Mouse (Mus musculus) CH12.LX (cell line): ENCODE results near the gene Stag1. TPM values are rescaled to one million over a fixed set of nuclear protein-coding genes. Genes with fewer than 3 reads are reported as not detected.

Experiments
- DNase-seq: peaks from one replicate; pipeline ENCODE4 v3.0.0-alpha.2; 2013; ENCODE audit errors: extremely low read depth
- H3K27ac ChIP-seq: 2 replicates; pipeline ENCODE4 v1.5.1; 2012; ENCODE audit warnings: low read depth, mild to moderate bottlenecking, control low read depth, moderate library complexity; ENCODE audit not compliant: insufficient read depth
- H3K27me3 ChIP-seq: replicated peaks from 2 replicates; pipeline ENCODE3; 2012; ENCODE audit warnings: inconsistent platforms
- H3K36me3 ChIP-seq, 2 experiments: replicated peaks in 1 of 2; 2 replicates each; pipeline versions ENCODE3 to v1.6.1; 2012; ENCODE audit warnings: inconsistent platforms in 1 of 2, low read length in 1 of 2, mild to moderate bottlenecking in 1 of 2, mixed read lengths in 1 of 2, moderate library complexity in 1 of 2; ENCODE audit not compliant: control insufficient read depth in 1 of 2, insufficient read depth in 1 of 2
- H3K4me1 ChIP-seq, 2 experiments: 2 replicates each; pipeline ENCODE4 v1.6.1; 2012; ENCODE audit warnings: inconsistent platforms in 1 of 2, moderate library complexity in 1 of 2; ENCODE audit not compliant: insufficient read depth in 2 of 2, control insufficient read depth in 1 of 2
- H3K4me2 ChIP-seq: 2 replicates; pipeline ENCODE4 v1.6.1; 2012; ENCODE audit warnings: low read depth, mild to moderate bottlenecking, control low read depth; ENCODE audit not compliant: poor library complexity, insufficient read depth, severe bottlenecking
- H3K4me3 ChIP-seq, 3 experiments: fragments of 150-350 bp in 1 of 3; sonication (generic) in 1 of 3; replicated peaks in 1 of 3; 2 replicates each; pipeline versions ENCODE3 to v1.5.1; 2011 to 2012; ENCODE audit warnings: low read depth in 2 of 3, low read length in 2 of 3, mild to moderate bottlenecking in 2 of 3, moderate library complexity in 2 of 3, control low read depth in 1 of 3, improper control_type of control experiment in 1 of 3, inconsistent platforms in 1 of 3, mixed read lengths in 1 of 3; ENCODE audit not compliant: poor library complexity in 1 of 3
- H3K79me2 ChIP-seq: replicated peaks from 2 replicates; pipeline ENCODE4 v1.6.1; 2012; ENCODE audit warnings: mild to moderate bottlenecking, moderate library complexity; ENCODE audit not compliant: control insufficient read depth, poor library complexity, insufficient read depth, severe bottlenecking; ENCODE audit errors: extremely low read depth
- H3K9ac ChIP-seq: 2 replicates; pipeline ENCODE4 v1.6.1; 2012; ENCODE audit warnings: low read depth, mild to moderate bottlenecking, control low read depth, moderate library complexity; ENCODE audit not compliant: insufficient read depth
- H3K9me3 ChIP-seq: replicated peaks from 2 replicates; pipeline ENCODE3; 2012; ENCODE audit warnings: low read length, inconsistent platforms, mixed read lengths
- CHD1 ChIP-seq: IDR thresholded peaks from 2 replicates; pipeline ENCODE4 v1.6.1; 2012; ENCODE audit warnings: low read depth, low read length, improper control_type of control experiment, inconsistent platforms
- CTCF ChIP-seq, 2 experiments: IDR thresholded peaks in 1 of 2; conservative IDR thresholded peaks in 1 of 2; 2 replicates each; pipeline ENCODE4 v1.5.1; 2011 to 2012; ENCODE audit warnings: low read depth in 2 of 2, low read length in 2 of 2, improper control_type of control experiment in 1 of 2, inconsistent platforms in 1 of 2, mild to moderate bottlenecking in 1 of 2, moderate library complexity in 1 of 2
- ELF1 ChIP-seq: IDR thresholded peaks from 2 replicates; pipeline ENCODE4 v1.6.1; 2014; ENCODE audit warnings: low read depth, mild to moderate bottlenecking, inconsistent platforms, low read length, improper control_type of control experiment
- EP300 ChIP-seq: IDR thresholded peaks from 2 replicates; pipeline ENCODE4 v1.6.1; 2011; ENCODE audit warnings: low read length, improper control_type of control experiment
- ETS1 ChIP-seq: conservative IDR thresholded peaks from 2 replicates; pipeline ENCODE4 v1.6.1; 2012; ENCODE audit warnings: low read depth, mild to moderate bottlenecking, inconsistent platforms, low read length, improper control_type of control experiment, moderate library complexity
- GABPA ChIP-seq: IDR thresholded peaks from 2 replicates; pipeline ENCODE4 v1.6.1; 2012; ENCODE audit warnings: low read depth, low read length, improper control_type of control experiment, inconsistent platforms; ENCODE audit not compliant: insufficient replicate concordance
- JUN ChIP-seq: IDR thresholded peaks from 2 replicates; pipeline ENCODE4 v1.6.1; 2011; ENCODE audit warnings: low read depth, mild to moderate bottlenecking, low read length, improper control_type of control experiment, moderate library complexity; ENCODE audit not compliant: insufficient read depth
- JUND ChIP-seq: conservative IDR thresholded peaks from 2 replicates; pipeline ENCODE4 v1.6.1; 2011; ENCODE audit warnings: low read depth, low read length, improper control_type of control experiment
- KAT2A ChIP-seq: IDR thresholded peaks from 2 replicates; pipeline ENCODE4 v1.6.1; 2012; ENCODE audit warnings: low read length, improper control_type of control experiment, inconsistent platforms; ENCODE audit not compliant: insufficient replicate concordance
- MAFK ChIP-seq: IDR thresholded peaks from 2 replicates; pipeline ENCODE4 v1.6.1; 2011; ENCODE audit warnings: low read length, improper control_type of control experiment; ENCODE audit not compliant: insufficient replicate concordance
- MAX ChIP-seq: IDR thresholded peaks from 2 replicates; pipeline ENCODE4 v1.6.1; 2011; ENCODE audit warnings: low read length, improper control_type of control experiment
- MAZ ChIP-seq: IDR thresholded peaks from 2 replicates; pipeline ENCODE4 v1.6.1; 2012; ENCODE audit warnings: low read depth, mild to moderate bottlenecking, inconsistent platforms, low read length, improper control_type of control experiment, moderate library complexity
- MXI1 ChIP-seq: IDR thresholded peaks from 2 replicates; pipeline ENCODE4 v1.6.1; 2011; ENCODE audit warnings: mild to moderate bottlenecking, low read depth, low read length, improper control_type of control experiment
- NELFE ChIP-seq: IDR thresholded peaks from 2 replicates; pipeline ENCODE4 v1.6.1; 2011; ENCODE audit warnings: low read depth, low read length, improper control_type of control experiment
- PAX5 ChIP-seq: IDR thresholded peaks from 2 replicates; pipeline ENCODE4 v1.6.1; 2012; ENCODE audit warnings: low read length, inconsistent platforms, mixed read lengths
- POLR2AphosphoS2 ChIP-seq: IDR thresholded peaks from 2 replicates; pipeline ENCODE4 v1.6.1; 2011; ENCODE audit warnings: low read depth, low read length, improper control_type of control experiment
- RAD21 ChIP-seq: IDR thresholded peaks from 2 replicates; pipeline ENCODE4 v1.6.1; 2011; ENCODE audit warnings: low read depth, mild to moderate bottlenecking, low read length, improper control_type of control experiment, moderate library complexity
- RCOR1 ChIP-seq: conservative IDR thresholded peaks from 2 replicates; pipeline ENCODE4 v1.6.1; 2012; ENCODE audit warnings: low read depth, mild to moderate bottlenecking, inconsistent platforms, low read length, improper control_type of control experiment
- TBP ChIP-seq: conservative IDR thresholded peaks from 2 replicates; pipeline ENCODE4 v1.6.1; 2011; ENCODE audit warnings: low read depth, low read length, improper control_type of control experiment
- TCF12 ChIP-seq: IDR thresholded peaks from 2 replicates; pipeline ENCODE4 v1.6.1; 2014; ENCODE audit warnings: low read depth, mild to moderate bottlenecking, inconsistent platforms, low read length, improper control_type of control experiment
- USF1 ChIP-seq: IDR thresholded peaks from 2 replicates; pipeline ENCODE4 v1.6.1; 2014; ENCODE audit warnings: low read depth, mild to moderate bottlenecking, inconsistent platforms, low read length, improper control_type of control experiment
- USF2 ChIP-seq: conservative IDR thresholded peaks from 2 replicates; pipeline ENCODE4 v1.6.1; 2011; ENCODE audit warnings: low read depth, low read length, improper control_type of control experiment
- ZKSCAN1 ChIP-seq: IDR thresholded peaks from 2 replicates; pipeline ENCODE4 v1.6.1; 2012; ENCODE audit warnings: low read depth, inconsistent platforms, low read length, improper control_type of control experiment, borderline replicate concordance
- ZMIZ1 ChIP-seq: IDR thresholded peaks from 2 replicates; pipeline ENCODE4 v1.6.1; 2012; ENCODE audit warnings: low read depth, mild to moderate bottlenecking, inconsistent platforms, low read length, improper control_type of control experiment
- dilution Hi-C: fragments of 300-500 bp; cut with MboI; formaldehyde crosslinking; loops from 2 replicates; pipeline ENCODE4 v1.14.3; 2020; ENCODE audit warnings: low sequenced_read_pairs; ENCODE audit not compliant: extremely low pct_unique_long_range_greater_than_20kb, extremely low pct_ligation_motif_present
- in situ Hi-C: fragments of 300-500 bp; cut with MboI; formaldehyde crosslinking; loops from 3 replicates; pipeline ENCODE4 v1.14.3; 2019; ENCODE audit warnings: low sequenced_read_pairs, low pct_ligation_motif_present, low pct_unique_long_range_greater_than_20kb, mixed read lengths
- polyA plus RNA-seq: library from polyadenylated mRNA; unstranded; fragments of >175 nt; gene quantifications from 2 replicates; pipeline ENCODE4 v1.2.1, GENCODE M21; 2012; ENCODE audit warnings: low read depth; ENCODE audit not compliant: insufficient read length
- total RNA-seq, 2 experiments: library from RNA; depleted of rRNA; stranded (reverse); fragments of 300-350 nt in 1 of 2; fragments of >200 nt in 1 of 2; gene quantifications; 2 replicates each; pipeline ENCODE4 v1.2.3; 2012 to 2014

Stag1 gene
- total and polyA plus RNA-seq, 3 experiments, result 24.5 to 45.9 (median 33.7) TPM

DNA sequence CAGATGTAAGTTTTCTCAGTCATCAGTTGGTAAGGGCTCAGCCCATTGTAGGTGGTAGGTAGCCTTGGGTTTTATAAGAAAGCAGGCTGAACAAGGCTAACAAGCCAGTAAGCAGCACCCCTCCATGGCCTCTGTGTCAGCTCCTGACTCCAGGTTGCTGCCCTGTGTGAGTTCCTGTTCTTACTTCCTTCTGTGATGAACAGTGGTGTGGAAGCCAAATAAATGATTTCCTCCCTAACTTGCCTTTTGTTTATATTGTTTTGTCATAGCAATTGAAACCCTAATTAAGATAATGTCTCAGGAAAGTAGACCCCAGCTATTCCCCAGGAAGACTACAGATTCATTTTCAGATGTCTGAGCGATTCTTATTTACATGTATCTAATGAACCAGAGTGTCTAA is 134.2 kb downstream of the Stag1 start:
- peaks cover 2 to 46% of the 10 kb centered on the region in 2 experiments; a peak in 3 of 4 replicates for H3K4me1 ChIP-seq
- no peaks in the 10 kb centered on the region for H3K27me3 ChIP-seq
- no peaks in the 10 kb centered on the region for H3K9me3 ChIP-seq
- peaks cover 6% of the 10 kb centered on the region; the same call in 1 of the 2 replicates for H3K79me2 ChIP-seq
- H3K36me3 ChIP-seq, result no peaks in the 10 kb centered on the region
- DNase-seq, result no peak
- no peak for TF ChIP-seq ZKSCAN1
- TF ChIP-seq RAD21, result no peak
- TF ChIP-seq CTCF (conservative IDR thresholded peaks at IDR 0.05 in 1 of 2, IDR thresholded peaks at IDR 0.05 in 1 of 2; ENCODE audit: low read depth in 2 of 2, low read length in 2 of 2), result no peak
- TF ChIP-seq NELFE, result no peak
- TF ChIP-seq JUN, result no peak
- no peak for TF ChIP-seq POLR2AphosphoS2
- TF ChIP-seq EP300, result no peak
- no peak for TF ChIP-seq GABPA
- TF ChIP-seq RCOR1, result no peak
- TF ChIP-seq MAX, result no peak
- TF ChIP-seq TCF12, result no peak
- no peak for TF ChIP-seq ELF1
- no peak for TF ChIP-seq MAZ
- TF ChIP-seq PAX5, result no peak
- TF ChIP-seq JUND, result no peak
- in situ Hi-C loops, result no loop called here
- dilution Hi-C loops, result no loop called here
- no peak overlapping the region for H3K9ac ChIP-seq
- no peak overlapping the region for H3K27ac ChIP-seq
- no peak overlapping the region for H3K4me3 ChIP-seq
- H3K4me2 ChIP-seq, result no peak overlapping the region

DNA sequence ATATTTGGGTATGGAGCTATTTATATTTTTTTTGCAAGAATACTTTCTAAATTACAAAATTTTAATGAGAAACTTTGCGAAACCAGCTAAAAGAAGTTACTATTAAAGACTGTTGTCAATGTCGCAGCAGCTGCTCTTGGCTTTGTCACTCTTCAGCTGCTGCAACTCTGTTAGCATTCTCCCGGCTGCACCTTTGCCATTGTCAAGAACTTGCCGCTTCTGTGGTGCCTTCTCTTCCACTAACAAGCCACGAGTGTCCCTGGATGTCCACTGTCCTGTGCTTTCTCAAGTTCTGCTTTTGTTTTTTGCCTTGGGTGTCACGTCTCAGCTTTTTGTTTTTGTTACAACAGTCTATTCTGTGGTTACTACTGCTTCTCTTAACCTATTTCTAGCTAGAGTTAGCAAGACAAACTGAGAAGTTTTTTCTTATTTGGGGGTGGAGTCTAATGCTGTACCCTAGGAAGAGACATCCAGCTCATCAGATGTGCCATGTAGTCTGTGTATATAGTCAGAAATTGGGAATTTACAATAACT is 136.4 kb downstream of the Stag1 start:
- Histone ChIP-seq H3K36me3 (peaks cover 0 to 4% of the 10 kb centered on the region in 2 experiments), H3K79me2 (peaks cover 8% of the 10 kb centered on the region; the same call in 1 of the 2 replicates), H3K4me2 (no peak overlapping the region), H3K27ac (no peak overlapping the region), H3K9me3 (no peaks in the 10 kb centered on the region), H3K4me3 (no peak overlapping the region), H3K4me1 (peaks cover 2 to 44% of the 10 kb centered on the region in 2 experiments; a peak in 3 of 4 replicates), H3K27me3 (no peaks in the 10 kb centered on the region), H3K9ac (no peak overlapping the region)
- dilution Hi-C loops, result no loop called here
- TF ChIP-seq MAX, result no peak
- TF ChIP-seq ZMIZ1, result no peak
- TF ChIP-seq TBP, result no peak
- TF ChIP-seq USF2, result no peak
- TF ChIP-seq CTCF (conservative IDR thresholded peaks at IDR 0.05 in 1 of 2, IDR thresholded peaks at IDR 0.05 in 1 of 2; ENCODE audit: low read depth in 2 of 2, low read length in 2 of 2), result no peak
- TF ChIP-seq TCF12, result no peak
- no peak for TF ChIP-seq ETS1
- TF ChIP-seq USF1, result no peak
- no peak for TF ChIP-seq KAT2A
- TF ChIP-seq MXI1, result no peak
- TF ChIP-seq MAFK, result no peak
- TF ChIP-seq CHD1, result no peak
- in situ Hi-C loops, result no loop called here
- DNase-seq, result no peak
